Mouse (Mus musculus) midbrain, embryonic 15.5 days (tissue): ENCODE measurements at regions not wholly inside any gene's neighbourhood (a gene's known extent, or its start where the extent isn't known, plus 50 kb on each side); places are given as distances from the start of the nearest gene placed in this dataset.

Experiments
- ATAC-seq: fragments of 200-750 bp; cut with Nextera tagmentation; replicated peaks from 2 replicates; pipeline ENCODE4 v1.8.0; 2017; ENCODE audit warnings: moderate TSS enrichment
- H3K27ac ChIP-seq: fragments of 300-500 bp; sonication (generic); 2 replicates; pipeline ENCODE4 v1.5.1; 2015; ENCODE audit warnings: mild to moderate bottlenecking, inconsistent platforms
- H3K27me3 ChIP-seq: fragments of 300-500 bp; sonication (generic); replicated peaks from 2 replicates; pipeline ENCODE4 v1.6.1; 2015; ENCODE audit warnings: inconsistent platforms
- H3K36me3 ChIP-seq: fragments of 300-500 bp; sonication (generic); replicated peaks from 2 replicates; pipeline ENCODE4 v1.6.1; 2015; ENCODE audit warnings: inconsistent platforms
- H3K4me1 ChIP-seq: fragments of 300-500 bp; sonication (generic); 2 replicates; pipeline ENCODE4 v1.6.1; 2015; ENCODE audit warnings: inconsistent platforms
- H3K4me2 ChIP-seq: fragments of 300-500 bp; sonication (generic); 2 replicates; pipeline ENCODE4 v1.6.1; 2015; ENCODE audit warnings: inconsistent platforms, mild to moderate bottlenecking, moderate library complexity
- H3K4me3 ChIP-seq: fragments of 300-500 bp; sonication (generic); 2 replicates; pipeline ENCODE4 v1.5.1; 2015; ENCODE audit warnings: mild to moderate bottlenecking, inconsistent platforms
- H3K9ac ChIP-seq: fragments of 300-500 bp; sonication (generic); 2 replicates; pipeline ENCODE4 v1.6.1; 2015; ENCODE audit warnings: mild to moderate bottlenecking, inconsistent platforms
- H3K9me3 ChIP-seq: fragments of 300-500 bp; sonication (generic); 2 replicates; pipeline ENCODE4 v1.6.1; 2016; ENCODE audit warnings: inconsistent platforms
- WGBS: fragments of 180-500 bp; shearing (Covaris S2); methylation state at CpG from one replicate; pipeline ENCODE4 v1.1.7; 2015; ENCODE audit warnings: mixed read lengths; 5-methylcytosine and 5-hydroxymethylcytosine counted together

- Histone ChIP-seq H3K9me3 (no peaks in the 10 kb centered on the region), H3K36me3 (no peaks in the 10 kb centered on the region), H3K27me3 (no peaks in the 10 kb centered on the region), H3K27ac (no peak overlapping the region), H3K4me1 (no peaks in the 10 kb centered on the region), H3K9ac (no peak overlapping the region), H3K4me3 (no peak overlapping the region), H3K4me2 (no peak overlapping the region)
- ATAC-seq, result no peak
Observed at GRCm38 (mm10) chr15:14000952-14001351, 827.5 kb upstream of the Cdh6 start.

- no peaks in the 10 kb centered on the region for H3K27me3 ChIP-seq
- H3K4me1 ChIP-seq, result peaks cover 4% of the 10 kb centered on the region; the same call in 1 of the 2 replicates
- no peaks in the 10 kb centered on the region for H3K9me3 ChIP-seq
- no peak overlapping the region for H3K4me3 ChIP-seq
- ATAC-seq, result 0 out of 2 replicates have a peak, but pooled peaks have one; percentile 20
- H3K27ac ChIP-seq, result no peak overlapping the region
- no peaks in the 10 kb centered on the region for H3K36me3 ChIP-seq
- WGBS, result 64% methylated on average over 3 of the region's 3 CpGs
- H3K4me2 ChIP-seq, result no peak overlapping the region
- H3K9ac ChIP-seq, result no peak overlapping the region
Observed at GRCm38 (mm10) chr15:13989768-13990167, 816.3 kb upstream of the Cdh6 start.

GRCm38 (mm10) chr15:13988919-13989510, 815.5 kb upstream of the Cdh6 start:
- H3K4me1 ChIP-seq, result peaks cover 4% of the 10 kb centered on the region; the same call in 1 of the 2 replicates
- 67% methylated on average over 8 of the region's 8 CpGs for WGBS

GRCm38 (mm10) chr15:13969811-13970210, 796.3 kb upstream of the Cdh6 start:
- H3K9ac ChIP-seq, result no peak overlapping the region
- peaks cover 4% of the 10 kb centered on the region; the same call in 1 of the 2 replicates for H3K4me1 ChIP-seq
- no peak overlapping the region for H3K4me3 ChIP-seq
- H3K36me3 ChIP-seq, result no peaks in the 10 kb centered on the region
- 6% methylated on average over 7 of the region's 7 CpGs for WGBS
- no peaks in the 10 kb centered on the region for H3K9me3 ChIP-seq
- no peaks in the 10 kb centered on the region for H3K27me3 ChIP-seq
- H3K27ac ChIP-seq, result no peak overlapping the region
- ATAC-seq, result peak; percentile 96
- peak overlapping the region; percentile 22 for H3K4me2 ChIP-seq

More at GRCm38 (mm10) chr15:13988919-13989510, 815.5 kb upstream of the Cdh6 start:
- H3K4me3 ChIP-seq, result no peak overlapping the region
- H3K36me3 ChIP-seq, result no peaks in the 10 kb centered on the region
- H3K4me2 ChIP-seq, result no peak overlapping the region
- no peak overlapping the region for H3K9ac ChIP-seq
- no peak overlapping the region for H3K27ac ChIP-seq
- H3K27me3 ChIP-seq, result no peaks in the 10 kb centered on the region
- no peaks in the 10 kb centered on the region for H3K9me3 ChIP-seq
- ATAC-seq, result no peak
